Mouse (Mus musculus) hindbrain, embryonic 10.5 days (tissue): ENCODE measurements around the gene Umps. TPM values are rescaled to one million over a fixed set of nuclear protein-coding genes. Genes with fewer than 3 reads are reported as not detected.

ENCODE experiments used
- DNase-seq: peaks from one replicate; pipeline ENCODE4 v3.0.0-alpha.2; 2017; ENCODE audit warnings: low spot score
- H3K27ac ChIP-seq: fragments of 300-500 bp; sonication (generic); 2 replicates; pipeline ENCODE4 v1.5.1; 2016; ENCODE audit warnings: mild to moderate bottlenecking, moderate library complexity
- H3K27me3 ChIP-seq: fragments of 300-500 bp; sonication (generic); 2 replicates; pipeline ENCODE4 v1.6.1; 2016; ENCODE audit warnings: mild to moderate bottlenecking; ENCODE audit not compliant: poor library complexity, insufficient read depth, severe bottlenecking
- H3K36me3 ChIP-seq: fragments of 300-500 bp; sonication (generic); 2 replicates; pipeline ENCODE4 v1.6.1; 2016; ENCODE audit warnings: mild to moderate bottlenecking, moderate library complexity
- H3K4me1 ChIP-seq: fragments of 300-500 bp; sonication (generic); replicated peaks from 2 replicates; pipeline ENCODE4 v1.6.1; 2016; ENCODE audit warnings: mild to moderate bottlenecking
- H3K4me3 ChIP-seq: fragments of 300-500 bp; sonication (generic); 2 replicates; pipeline ENCODE4 v1.5.1; 2016; ENCODE audit warnings: mild to moderate bottlenecking, moderate library complexity
- H3K9me3 ChIP-seq: fragments of 300-500 bp; sonication (generic); 2 replicates; pipeline ENCODE4 v1.6.1; 2016; ENCODE audit warnings: mild to moderate bottlenecking, moderate library complexity
- WGBS: fragments of 180-500 bp; shearing (Covaris S2); methylation state at CpG from one replicate; pipeline ENCODE4 v1.1.7; 2016; 5-methylcytosine and 5-hydroxymethylcytosine counted together
- polyA plus RNA-seq: library from polyadenylated mRNA; unstranded; fragments of >200 nt; fragmentation: Nextera tagmentation; extraction: Ambion mirVana; gene quantifications from 2 replicates; pipeline ENCODE4 v1.2.1, GENCODE M21; 2016

Umps gene
- polyA plus RNA-seq, 1 experiment from 2014 or later: 63.8 TPM

DNA sequence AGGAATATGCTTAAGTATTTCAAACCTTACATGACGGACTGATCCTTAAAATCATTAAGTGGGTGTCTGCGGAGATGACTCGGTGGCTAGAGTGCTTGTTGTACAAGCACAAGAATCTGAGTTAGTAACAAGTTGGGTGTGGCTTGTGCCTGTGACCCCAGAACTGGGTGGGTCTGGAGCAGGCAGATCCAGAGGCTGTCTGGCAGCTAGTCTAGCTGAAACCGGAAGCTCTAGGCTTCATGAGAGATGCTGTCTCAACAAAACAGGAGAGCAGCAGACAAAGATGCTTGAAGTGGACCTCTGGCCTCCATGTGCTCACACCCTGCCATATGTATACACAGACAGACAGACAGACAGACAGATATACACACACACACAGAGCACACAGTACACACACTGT is 23.9 kb upstream of the Umps start:
- Histone ChIP-seq H3K36me3 (peaks cover 10% of the 10 kb centered on the region; the same call in 1 of the 2 replicates), H3K27ac (no peak overlapping the region), H3K27me3 (no peaks in the 10 kb centered on the region), H3K4me1 (0 out of 2 replicates have a peak, but pooled peaks cover 3% of the 10 kb centered on the region), H3K4me3 (no peak overlapping the region), H3K9me3 (no peaks in the 10 kb centered on the region)
- WGBS: 84% methylated on average over 4 of the region's 4 CpGs
- no peak for DNase-seq

DNA sequence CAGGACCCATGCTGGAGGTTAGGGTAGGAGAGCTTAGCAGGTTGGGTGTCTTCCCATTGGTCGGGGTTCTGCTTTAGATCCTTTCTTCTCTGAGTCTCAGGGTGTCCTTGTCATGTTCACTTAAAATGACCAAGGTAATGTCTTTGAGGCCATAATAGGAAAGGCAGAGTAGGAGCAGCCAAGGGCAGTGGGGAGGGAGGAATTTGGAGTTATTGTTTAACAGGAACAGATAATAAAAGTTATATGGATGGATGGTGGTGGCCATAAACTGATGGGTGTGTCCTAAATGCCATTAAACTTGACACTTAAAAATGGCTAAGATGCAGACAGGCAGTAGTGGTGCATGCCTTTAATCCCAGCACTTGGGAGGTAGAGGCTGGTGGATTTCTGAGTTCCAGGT is 22.3 kb upstream of the Umps start:
- Histone ChIP-seq H3K27ac (no peak overlapping the region), H3K9me3 (no peaks in the 10 kb centered on the region), H3K27me3 (no peaks in the 10 kb centered on the region), H3K4me3 (no peak overlapping the region), H3K4me1 (0 out of 2 replicates have a peak, but pooled peaks cover 3% of the 10 kb centered on the region), H3K36me3 (peaks cover 10% of the 10 kb centered on the region; the same call in 1 of the 2 replicates)
- DNase-seq: no peak
- WGBS: 90% methylated on average over 1 of the region's 1 CpGs

DNA sequence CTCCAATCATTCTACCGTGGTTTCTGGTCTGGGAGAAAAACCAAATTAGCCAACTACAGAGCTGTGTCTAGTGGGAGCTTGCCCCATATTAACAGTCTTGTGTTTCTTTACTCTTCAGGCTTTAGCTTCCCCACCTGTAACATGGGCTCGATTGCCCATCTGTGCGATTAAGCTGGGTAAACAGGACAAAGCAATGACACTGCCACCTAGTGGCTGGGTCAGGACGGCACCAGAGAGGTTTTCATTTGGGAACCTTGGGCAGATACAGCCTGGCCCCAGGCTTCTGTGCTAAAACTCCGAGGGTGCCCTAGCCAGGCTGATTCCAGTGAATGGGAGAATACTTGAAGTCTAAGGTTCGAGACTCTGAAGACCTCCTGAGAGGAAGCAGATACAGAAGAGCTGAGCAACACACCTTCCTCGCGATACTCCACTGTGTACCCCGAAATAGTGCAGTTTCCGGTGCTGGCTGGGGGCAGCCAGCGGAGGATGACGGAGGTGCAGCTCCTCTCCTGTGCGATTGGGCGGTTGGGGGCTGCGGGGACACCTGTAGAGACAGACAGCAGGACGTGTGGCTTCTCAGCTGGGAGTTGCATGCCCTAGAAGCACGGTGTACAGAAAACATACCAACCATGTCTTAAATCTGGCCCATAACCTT is 21.6 kb upstream of the Umps start:
- H3K9me3 ChIP-seq: no peaks in the 10 kb centered on the region
- H3K4me1 ChIP-seq: 0 out of 2 replicates have a peak, but pooled peaks cover 3% of the 10 kb centered on the region
- peak; percentile 54 for DNase-seq
- no peak overlapping the region for H3K27ac ChIP-seq
- 60% methylated on average over 17 of the region's 17 CpGs for WGBS
- peaks cover 14% of the 10 kb centered on the region for H3K36me3 ChIP-seq
- no peak overlapping the region for H3K4me3 ChIP-seq
- H3K27me3 ChIP-seq: no peaks in the 10 kb centered on the region

DNA sequence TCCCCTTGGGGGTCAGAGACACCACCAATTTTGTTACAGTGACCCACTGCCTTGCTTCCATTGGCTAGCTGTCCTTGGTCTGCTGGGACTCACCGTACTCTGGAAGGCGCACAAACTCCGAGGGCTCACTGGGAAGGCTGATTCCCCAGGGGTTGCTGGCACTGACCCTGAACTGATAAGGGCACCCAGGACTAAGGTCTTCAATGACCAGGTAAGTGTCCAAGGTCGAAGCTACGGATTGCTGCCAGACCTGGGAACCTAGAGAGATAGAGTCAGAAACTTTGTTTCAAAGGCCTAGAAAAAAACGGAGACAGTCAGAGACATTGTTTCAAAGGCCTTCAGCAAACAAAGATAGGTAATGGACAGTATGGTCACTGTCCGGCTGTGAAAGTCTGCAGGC is 20.2 kb upstream of the Umps start:
- WGBS: 92% methylated on average over 7 of the region's 7 CpGs
- DNase-seq: no peak

DNA sequence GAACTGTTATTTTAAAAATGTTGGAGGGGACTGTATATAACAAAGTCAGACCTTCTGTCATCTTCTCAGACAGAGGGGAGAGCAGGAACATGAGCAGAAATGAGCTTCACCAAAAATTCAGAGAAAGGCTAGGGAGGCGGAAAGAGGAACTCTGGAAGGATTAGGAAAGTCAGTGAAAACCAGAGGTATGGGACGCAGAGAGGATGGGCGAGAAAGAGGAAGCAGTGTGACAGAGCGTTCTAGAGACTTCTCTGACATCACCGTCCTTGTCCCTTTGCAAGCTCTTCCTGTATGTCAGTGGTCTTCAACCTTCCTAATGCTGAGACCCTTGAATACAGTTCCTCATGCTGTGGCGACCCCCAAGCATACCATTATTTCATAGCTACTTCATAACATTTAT is 18.5 kb upstream of the Umps start:
- H3K9me3 ChIP-seq: no peaks in the 10 kb centered on the region
- H3K36me3 ChIP-seq: peaks cover 17% of the 10 kb centered on the region
- peaks cover 4% of the 10 kb centered on the region; the same call in 1 of the 2 replicates for H3K4me1 ChIP-seq
- H3K27ac ChIP-seq: no peak overlapping the region
- no peak for DNase-seq
- no peaks in the 10 kb centered on the region for H3K27me3 ChIP-seq
- no peak overlapping the region for H3K4me3 ChIP-seq
- 93% methylated on average over 6 of the region's 6 CpGs for WGBS

More for the DNA sequence above, 20.2 kb upstream of the Umps start:
- no peaks in the 10 kb centered on the region for H3K27me3 ChIP-seq
- 0 out of 2 replicates have a peak, but pooled peaks cover 3% of the 10 kb centered on the region for H3K4me1 ChIP-seq
- H3K4me3 ChIP-seq: no peak overlapping the region
- H3K36me3 ChIP-seq: peaks cover 17% of the 10 kb centered on the region
- H3K9me3 ChIP-seq: no peaks in the 10 kb centered on the region
- H3K27ac ChIP-seq: no peak overlapping the region

DNA sequence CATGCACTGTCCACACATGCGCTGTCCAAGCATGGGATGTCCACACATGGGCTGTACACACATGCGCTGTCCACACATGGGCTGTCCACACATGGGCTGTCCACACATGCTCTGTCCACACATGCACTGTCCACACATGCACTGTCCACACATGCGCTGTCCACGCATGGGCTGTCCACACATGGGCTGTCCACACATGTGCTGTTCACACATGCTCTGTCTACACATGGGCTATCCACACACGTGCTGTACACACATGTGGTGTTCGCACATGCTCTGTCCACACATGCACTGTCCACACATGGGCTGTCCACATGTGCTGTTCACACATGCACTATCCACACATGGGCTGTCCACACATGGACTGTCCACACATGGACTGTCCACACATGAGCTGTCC is 16.9 kb upstream of the Umps start:
- peaks cover 12% of the 10 kb centered on the region for H3K4me1 ChIP-seq
- H3K36me3 ChIP-seq: peaks cover 21% of the 10 kb centered on the region
- 96% methylated on average over 6 of the region's 6 CpGs for WGBS
- H3K9me3 ChIP-seq: no peaks in the 10 kb centered on the region
- no peak overlapping the region for H3K27ac ChIP-seq
- H3K4me3 ChIP-seq: no peak overlapping the region
- no peaks in the 10 kb centered on the region for H3K27me3 ChIP-seq
- DNase-seq: no peak

DNA sequence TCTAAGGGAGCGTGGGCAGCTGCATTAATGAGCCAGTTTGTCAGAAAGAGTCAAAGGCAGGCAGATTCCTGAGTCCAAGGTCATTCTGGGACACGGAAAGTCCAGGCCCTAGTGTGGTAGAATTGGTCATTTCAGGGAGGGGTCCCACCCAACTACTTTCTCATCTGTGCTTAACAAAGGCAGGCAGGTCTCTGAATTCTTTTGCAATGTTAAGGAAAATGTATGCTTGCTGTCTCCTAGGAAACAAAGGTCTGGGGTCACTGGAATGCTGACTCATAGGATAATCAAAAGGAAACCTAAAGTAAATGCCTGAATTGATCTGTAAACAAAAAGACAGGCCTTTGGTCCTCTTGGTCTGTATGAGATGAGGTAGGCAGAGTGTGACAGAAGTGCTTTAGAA is 13.0 kb upstream of the Umps start:
- no peak overlapping the region for H3K4me3 ChIP-seq
- 52% methylated on average over 2 of the region's 2 CpGs for WGBS
- H3K9me3 ChIP-seq: no peaks in the 10 kb centered on the region; the same call in 1 of the 2 replicates
- H3K27me3 ChIP-seq: peaks cover 10% of the 10 kb centered on the region; the same call in 1 of the 2 replicates
- H3K4me1 ChIP-seq: peaks cover 12% of the 10 kb centered on the region
- no peak for DNase-seq
- no peak overlapping the region for H3K27ac ChIP-seq
- H3K36me3 ChIP-seq: peaks cover 46% of the 10 kb centered on the region

DNA sequence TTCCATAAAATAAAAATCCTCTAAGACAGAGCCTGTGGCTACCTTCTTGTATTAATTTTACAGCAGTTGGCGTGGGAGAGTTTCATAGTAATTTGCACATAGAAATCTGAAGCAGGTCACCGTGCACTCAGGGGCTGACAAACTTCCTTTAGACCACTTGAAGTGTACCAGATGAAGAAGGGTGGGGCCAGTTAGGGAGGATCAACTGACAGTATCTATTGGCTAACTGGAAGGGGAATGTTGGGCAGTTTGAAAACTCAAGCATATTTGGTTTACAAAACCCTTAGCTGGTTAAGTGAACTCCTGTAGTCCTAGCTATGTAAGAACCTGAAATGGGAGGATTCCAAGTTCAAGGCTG is 424 bp upstream of the Umps start:
- Histone ChIP-seq H3K9me3 (no peaks in the 10 kb centered on the region), H3K4me3 (peak overlapping the region; percentile 93), H3K27me3 (no peaks in the 10 kb centered on the region), H3K36me3 (peaks cover 24% of the 10 kb centered on the region), H3K4me1 (peaks cover 28% of the 10 kb centered on the region), H3K27ac (peak overlapping the region; percentile 93)
- 76% methylated on average over 2 of the region's 2 CpGs for WGBS
- DNase-seq: no peak

DNA sequence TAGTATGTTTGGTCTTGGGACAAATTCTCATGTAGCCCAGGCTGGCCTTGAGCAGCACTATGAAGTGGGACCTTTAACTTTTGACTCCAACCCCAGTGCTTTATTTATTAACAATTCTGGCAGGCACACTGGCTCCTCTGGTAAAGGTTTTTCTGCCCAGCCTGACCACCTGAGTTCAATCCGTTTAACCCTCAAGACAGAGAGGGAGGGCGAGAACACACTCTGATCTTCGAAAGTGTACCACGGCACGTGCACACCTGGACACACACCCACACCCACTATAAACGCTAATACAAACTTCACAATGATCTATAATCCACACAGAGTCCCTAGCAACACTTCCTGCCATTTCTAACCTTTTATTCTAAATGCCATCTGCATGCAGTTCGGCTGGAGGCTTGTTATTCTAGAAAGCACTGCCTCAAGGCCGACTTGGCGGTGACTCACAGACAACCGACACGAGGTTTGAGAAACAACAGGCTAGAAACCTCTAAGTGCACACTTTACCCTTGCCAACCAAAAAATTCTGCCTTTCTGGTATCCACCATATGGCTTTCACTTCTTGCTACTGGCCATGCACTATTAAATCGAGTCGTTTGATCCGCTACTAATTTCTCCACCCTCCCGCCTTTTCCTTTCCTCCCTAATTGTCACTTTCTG is 830 bp downstream of the Umps start:
- peaks cover 28% of the 10 kb centered on the region for H3K4me1 ChIP-seq
- peaks cover 36% of the 10 kb centered on the region for H3K36me3 ChIP-seq
- WGBS: 23% methylated on average over 15 of the region's 15 CpGs
- no peak for DNase-seq
- H3K4me3 ChIP-seq: peak overlapping the region; percentile 93
- peak overlapping the region; percentile 93 for H3K27ac ChIP-seq
- H3K9me3 ChIP-seq: no peaks in the 10 kb centered on the region
- H3K27me3 ChIP-seq: no peaks in the 10 kb centered on the region

DNA sequence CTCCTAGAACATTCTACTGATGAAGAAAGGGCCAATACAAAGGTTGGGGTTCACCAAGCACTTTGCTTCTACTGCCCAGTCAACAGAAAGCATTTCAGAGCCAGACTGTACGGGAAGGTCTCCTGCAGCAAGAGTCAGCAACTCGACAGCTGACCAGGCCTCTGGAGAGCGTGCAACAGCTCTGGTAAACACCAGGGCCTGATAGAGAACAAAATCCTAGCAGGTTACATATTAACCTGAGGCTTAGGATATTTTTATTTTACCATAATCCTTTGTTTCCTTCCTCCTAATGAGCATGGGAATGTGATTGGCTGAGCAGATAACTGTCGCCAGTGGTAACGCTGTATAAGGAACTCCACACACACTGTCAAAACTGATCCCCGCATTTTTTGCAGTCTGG is 3.3 kb downstream of the Umps start:
- WGBS: 93% methylated on average over 6 of the region's 6 CpGs
- no peak overlapping the region for H3K4me3 ChIP-seq
- peaks cover 61% of the 10 kb centered on the region for H3K36me3 ChIP-seq
- no peaks in the 10 kb centered on the region for H3K9me3 ChIP-seq
- DNase-seq: no peak
- no peak overlapping the region for H3K27ac ChIP-seq
- H3K27me3 ChIP-seq: no peaks in the 10 kb centered on the region
- peaks cover 28% of the 10 kb centered on the region for H3K4me1 ChIP-seq

DNA sequence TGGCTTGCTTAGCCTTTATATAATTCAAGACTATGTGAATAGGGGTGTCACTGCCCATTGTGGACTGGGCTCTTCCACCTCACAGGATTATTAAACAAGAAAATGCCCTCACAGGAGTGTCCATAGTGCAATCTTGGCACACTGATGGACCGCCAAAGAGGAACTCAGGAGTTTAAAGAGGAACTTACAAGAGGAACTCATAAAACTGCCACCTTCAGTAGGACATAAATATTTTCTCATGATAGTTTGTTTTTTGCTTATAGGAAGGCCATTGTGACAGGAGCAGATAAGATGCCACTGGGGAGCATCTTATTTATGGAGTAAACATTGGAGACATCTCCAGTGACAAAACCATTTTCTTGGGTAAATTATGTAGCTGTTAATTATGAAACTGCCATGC is 12.0 kb downstream of the Umps start:
- WGBS: 98% methylated on average over 1 of the region's 1 CpGs
- H3K9me3 ChIP-seq: no peaks in the 10 kb centered on the region
- H3K27ac ChIP-seq: no peak overlapping the region
- H3K4me3 ChIP-seq: no peak overlapping the region
- no peaks in the 10 kb centered on the region for H3K27me3 ChIP-seq
- DNase-seq: no peak
- peaks cover 77% of the 10 kb centered on the region for H3K36me3 ChIP-seq
- no peaks in the 10 kb centered on the region for H3K4me1 ChIP-seq

DNA sequence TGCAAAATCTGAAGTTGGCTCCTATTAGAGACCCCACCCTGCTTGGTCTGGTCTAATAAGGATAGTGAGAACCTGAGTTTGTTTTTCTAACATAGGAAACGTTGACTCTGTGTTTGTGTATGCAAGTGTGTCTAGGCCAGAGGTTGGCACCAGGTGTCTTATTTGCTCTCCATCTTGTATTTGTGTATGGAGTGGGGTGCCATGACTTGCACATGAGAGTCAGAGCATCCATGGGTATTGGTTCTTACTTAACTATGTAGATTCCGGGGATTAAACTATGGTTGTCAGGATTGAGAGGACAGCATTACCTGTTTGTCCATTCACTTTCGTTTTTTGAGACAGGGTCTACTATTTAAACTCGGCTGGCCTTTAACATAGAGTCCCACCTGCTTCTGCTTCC is 13.8 kb downstream of the Umps start:
- Histone ChIP-seq H3K27ac (no peak overlapping the region), H3K9me3 (no peaks in the 10 kb centered on the region), H3K27me3 (no peaks in the 10 kb centered on the region), H3K36me3 (peaks cover 59% of the 10 kb centered on the region), H3K4me1 (0 out of 2 replicates have a peak, but pooled peaks cover 6% of the 10 kb centered on the region), H3K4me3 (no peak overlapping the region)
- no peak for DNase-seq
- WGBS: 88% methylated on average over 4 of the region's 4 CpGs

DNA sequence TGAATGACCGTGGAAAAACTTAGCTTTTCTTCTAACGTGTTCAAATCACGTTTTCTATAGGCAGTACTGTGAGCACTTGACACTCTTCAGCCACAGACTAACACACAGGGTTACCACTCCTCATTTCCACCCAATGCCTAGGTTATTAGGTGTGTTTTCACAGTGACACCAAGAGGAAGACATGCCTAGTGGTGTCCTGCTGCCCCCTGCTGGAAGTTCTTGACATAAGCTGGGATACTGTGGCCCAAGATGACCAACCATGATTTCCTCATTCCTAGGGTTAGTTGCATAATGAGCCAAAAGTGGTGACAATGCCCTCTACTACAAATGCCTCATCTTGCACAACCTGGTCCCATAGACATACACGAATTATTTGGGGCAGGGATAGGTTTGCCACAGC is 16.0 kb downstream of the Umps start:
- Histone ChIP-seq H3K9me3 (no peaks in the 10 kb centered on the region), H3K4me3 (no peak overlapping the region), H3K36me3 (peaks cover 38% of the 10 kb centered on the region), H3K4me1 (peaks cover 9% of the 10 kb centered on the region; the same call in 1 of the 2 replicates), H3K27ac (no peak overlapping the region), H3K27me3 (no peaks in the 10 kb centered on the region)
- DNase-seq: peak; percentile 80
- WGBS: 40% methylated on average over 4 of the region's 4 CpGs
